Mouse (Mus musculus) cerebellum, postnatal 10 days (tissue): ENCODE measurements around the gene Dnase1.
"Not testable (repeated sequence)": the region's sequence is repeated elsewhere in the genome, so short reads cannot be mapped to it uniquely, and the experiment has no call there.

Experiments used
- DNase-seq, 2 experiments: peaks; one replicate each; pipeline ENCODE4 v3.0.0; 2021; ENCODE audit warnings: mixed read lengths in 2 of 2

Gene Dnase1

GRCm38 (mm10) chr16:4045524-4045923 lies 8.8 kb downstream of the Dnase1 start:
- no peak for DNase-seq

DNA sequence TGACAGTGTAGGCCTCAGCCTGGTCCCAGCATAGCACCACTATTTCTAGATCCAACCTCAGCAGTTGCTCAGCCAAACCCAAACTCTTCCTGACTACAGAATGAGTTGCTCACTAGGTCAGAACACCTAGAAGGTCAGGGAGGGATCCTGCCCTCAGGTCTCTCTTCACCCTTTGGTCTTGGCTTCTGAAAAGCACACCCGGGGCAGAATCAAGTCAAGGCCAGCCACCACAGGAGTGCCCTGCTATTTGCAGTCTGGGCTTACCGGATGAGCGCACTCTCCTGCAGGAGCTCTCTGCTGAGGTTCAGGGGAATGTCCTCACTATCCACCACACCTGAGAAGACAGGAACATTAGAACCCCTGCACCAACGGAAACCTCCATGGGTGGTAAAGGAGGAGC lies 15.9 kb downstream of the Dnase1 start:
- DNase-seq = no peak

DNA sequence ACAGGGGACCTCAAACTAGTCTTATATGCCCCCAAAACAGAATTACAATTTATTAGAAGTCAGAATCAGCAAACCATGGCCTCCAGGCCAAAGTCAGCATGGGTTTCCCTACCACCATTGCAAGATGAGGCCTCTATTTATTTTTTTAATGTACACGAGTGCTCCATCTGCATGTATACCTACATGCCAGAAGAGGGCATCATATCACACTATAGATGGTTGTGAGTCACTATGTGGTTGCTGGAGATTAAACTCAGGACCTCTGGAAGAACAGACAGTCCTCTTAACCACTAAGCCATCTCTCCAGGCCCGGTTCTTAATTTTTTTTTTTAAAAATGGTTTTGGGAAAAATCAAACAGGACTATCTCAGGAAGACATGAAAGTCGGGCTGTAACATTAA lies 17.1 kb downstream of the Dnase1 start:
- no peak for DNase-seq

DNA sequence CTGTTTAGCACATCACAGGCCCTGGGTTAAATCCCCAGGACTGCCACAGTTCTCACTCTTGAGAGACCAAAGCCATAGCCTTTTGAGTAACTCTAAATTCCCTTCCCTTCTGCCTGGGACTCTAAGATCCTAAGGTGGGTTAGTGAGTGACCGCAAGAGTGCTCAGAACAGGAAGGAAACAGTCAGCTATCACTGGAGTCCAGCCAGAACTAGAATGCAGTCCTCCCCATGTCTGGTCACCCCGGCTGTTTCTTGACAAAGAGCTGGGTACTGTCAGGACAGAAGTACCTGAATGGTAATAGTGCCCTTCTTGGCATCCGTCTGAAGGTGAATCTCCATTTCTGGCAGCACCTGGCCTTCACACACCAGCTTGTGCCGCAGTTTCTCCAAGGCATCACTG lies 28.2 kb downstream of the Dnase1 start:
- no peak for DNase-seq

DNA sequence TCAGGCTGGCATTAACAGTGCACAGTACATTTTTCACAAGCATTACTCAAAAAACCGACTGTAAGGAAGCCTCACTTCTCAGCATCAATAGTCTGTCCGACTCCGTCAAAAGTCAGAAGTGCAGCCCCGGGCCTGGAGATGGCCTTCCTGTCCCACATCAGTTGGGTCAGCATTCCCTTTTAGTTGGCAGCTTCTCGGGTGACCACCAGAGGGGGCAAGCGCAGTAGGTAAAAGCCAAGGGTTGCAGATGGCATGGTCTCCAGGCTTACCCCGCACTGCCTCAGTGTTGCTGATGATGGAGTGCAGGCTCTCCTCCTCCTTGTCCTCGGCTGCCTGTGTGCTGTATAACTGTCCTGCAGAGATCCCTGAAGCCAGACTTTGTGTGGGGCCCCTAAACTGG lies 31.8 kb downstream of the Dnase1 start:
- peak; percentile 72 to 75 for DNase-seq

- no peak for DNase-seq
Measured at GRCm38 (mm10) chr16:4074297-4074696, 37.6 kb downstream of the Dnase1 start.

DNA sequence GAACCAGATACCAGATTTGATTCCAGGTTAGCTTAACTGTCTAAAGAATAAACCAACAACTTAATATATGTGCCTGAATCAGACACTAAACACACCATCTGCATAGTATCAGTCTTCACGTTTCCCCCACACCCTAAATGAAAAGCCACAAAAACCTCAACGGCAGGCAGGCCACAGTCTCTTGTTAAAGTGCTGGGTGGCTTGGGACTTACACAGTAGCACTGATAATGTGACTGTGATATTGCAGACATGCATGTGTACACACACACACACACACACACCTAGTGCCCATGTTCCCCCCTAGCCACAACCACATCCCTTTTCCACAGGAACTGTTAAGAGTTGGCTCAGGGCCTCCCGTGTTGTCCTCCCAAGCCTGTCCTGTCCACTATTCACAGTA lies 38.1 kb downstream of the Dnase1 start:
- DNase-seq = no peak

DNA sequence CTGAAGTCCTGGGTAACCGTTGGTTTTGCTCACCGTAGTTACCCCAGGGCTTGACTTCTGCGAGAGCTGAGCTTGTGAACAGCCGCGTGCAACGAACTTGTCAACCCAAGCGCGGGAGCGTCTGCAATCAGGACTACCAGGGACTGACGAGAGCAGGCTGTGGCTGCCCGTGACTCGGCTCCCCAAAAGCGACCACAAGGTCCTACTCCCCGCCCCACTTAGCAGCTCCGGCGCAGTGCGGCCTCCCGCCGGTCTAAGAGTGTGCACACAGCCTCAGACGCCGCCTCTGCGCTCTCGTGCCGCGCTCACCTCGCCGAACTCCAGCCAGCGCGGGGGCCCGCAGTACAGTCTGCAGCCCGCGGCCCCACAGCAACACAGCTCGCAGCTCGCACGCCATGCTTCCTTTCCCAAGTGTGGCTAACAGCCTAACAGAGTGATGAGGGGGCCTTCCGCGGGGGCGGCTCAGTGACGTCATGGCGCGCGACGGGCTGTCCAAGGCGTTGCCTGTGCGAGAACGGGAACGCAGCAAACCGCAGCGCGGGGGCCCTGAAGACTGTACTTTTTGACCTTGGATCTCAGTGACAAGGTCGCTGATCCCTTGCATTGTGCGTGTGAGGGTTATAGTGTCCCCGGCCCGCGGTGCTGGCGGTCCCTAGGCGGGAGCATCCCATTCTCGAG lies 40.8 kb downstream of the Dnase1 start, which contains the start of gene Trap1:
Trap1 (minus strand) TSS at position 444 of the 678 bp plus-strand sequence.
- DNase-seq = peak; percentile 96 to 97

DNA sequence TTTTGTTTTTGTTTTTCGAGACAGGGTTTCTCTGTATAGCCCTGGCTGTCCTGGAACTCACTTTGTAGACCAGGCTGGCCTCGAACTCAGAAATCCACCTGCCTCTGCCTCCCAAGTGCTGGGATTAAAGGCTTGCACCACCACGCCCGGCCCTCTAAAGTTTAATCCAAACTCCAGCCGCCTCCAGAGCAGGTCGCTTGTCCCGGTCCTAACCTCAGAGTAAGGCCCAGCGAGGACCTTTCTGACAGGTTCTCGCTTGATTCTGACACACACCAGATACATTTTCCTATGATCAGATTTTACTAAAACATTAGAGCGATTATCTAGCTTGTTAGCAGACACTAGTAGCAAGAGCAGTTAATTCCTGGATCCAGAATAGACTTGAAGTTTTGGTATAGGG lies 41.6 kb downstream of the Dnase1 start:
- DNase-seq = peak in 1 of 2 experiments; percentile 28

DNA sequence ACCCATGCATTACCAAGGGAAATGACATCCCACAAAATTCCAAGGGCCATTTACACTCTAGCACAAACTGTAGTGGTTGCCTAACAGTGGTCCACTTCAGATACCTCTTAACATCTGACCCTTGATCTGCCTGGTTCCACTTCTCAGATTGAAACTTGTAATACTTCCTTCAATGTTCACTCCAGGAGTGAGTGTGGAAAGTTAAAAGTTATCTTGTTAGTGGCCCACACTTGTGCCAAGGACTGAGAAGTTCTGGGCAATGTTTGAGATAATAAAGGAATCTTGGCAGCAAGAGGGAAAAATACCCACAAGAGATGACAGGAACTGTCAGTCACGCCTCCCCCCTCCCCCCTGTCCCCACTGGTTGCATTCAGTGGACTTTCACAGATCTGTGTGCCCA lies 42.9 kb downstream of the Dnase1 start:
- no peak for DNase-seq

DNA sequence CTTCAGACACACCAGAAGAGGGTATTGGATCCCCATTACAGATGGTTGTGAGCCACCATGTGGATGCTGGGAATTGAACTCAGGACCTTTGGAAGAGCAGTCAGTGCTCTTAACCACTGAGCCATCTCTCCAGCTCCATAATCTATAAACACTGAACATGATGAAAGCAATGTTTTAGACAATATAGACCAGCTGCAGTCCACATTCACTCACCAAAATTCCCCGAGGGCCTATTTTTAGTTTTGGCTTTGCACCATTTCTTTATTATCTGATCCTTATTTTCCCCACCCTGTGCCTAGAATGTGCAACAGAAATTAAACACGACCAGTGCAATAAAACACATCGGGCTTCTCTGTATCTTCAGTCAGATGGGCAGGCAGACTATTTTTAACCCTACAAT lies 43.7 kb downstream of the Dnase1 start:
- not testable (repeated sequence) for DNase-seq

DNA sequence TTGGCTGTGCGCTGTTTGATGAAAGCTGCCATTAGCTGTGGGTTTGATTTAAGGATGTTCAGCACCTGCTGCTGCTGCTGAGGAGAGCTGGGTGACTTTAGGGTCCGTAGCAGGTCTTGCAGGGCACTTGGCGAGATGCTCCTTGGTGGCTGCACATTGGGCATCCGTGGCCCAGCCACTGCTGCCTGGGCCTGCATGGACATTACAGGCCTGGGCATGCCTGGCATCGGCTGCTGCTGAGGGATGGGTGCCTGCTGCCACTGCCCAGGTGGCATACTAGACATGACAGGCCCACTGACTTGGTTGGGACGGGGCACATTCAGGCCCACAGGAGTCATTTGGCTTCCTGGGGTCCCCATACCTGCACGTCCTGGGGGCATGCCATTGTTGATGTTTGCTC lies 48.3 kb downstream of the Dnase1 start:
- no peak for DNase-seq

DNA sequence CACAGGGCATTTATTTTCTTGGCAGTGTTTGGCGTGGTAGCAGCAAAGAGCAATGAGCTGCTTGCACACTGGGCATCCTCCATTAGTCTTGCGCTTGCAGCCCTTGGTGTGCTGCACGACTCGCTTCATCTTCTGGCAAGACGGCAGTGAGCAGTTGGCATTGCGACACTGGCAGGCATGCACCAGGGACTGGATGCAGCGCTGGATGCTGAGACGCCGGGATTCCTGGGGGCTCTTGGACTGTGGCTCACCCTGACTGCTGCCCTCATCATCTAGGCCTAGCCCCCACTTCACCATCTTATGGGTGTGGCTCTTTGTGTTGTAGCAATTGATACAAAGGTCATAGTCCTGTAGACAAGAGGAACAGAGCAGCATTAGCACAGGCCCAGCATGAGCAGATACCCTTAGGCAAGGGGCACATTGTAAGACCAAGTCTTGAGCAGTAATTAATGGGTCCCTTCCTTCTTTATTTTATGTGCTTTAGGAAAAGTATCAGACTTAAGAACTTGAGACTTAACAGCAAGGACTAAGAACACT lies 49.2 kb downstream of the Dnase1 start:
- DNase-seq = no peak

GRCm38 (mm10) chr16:4087214-4087913 lies 50.6 kb downstream of the Dnase1 start:
- DNase-seq = no peak
